Mouse (Mus musculus): ENCODE data around the gene Xirp2. TPM values are rescaled to one million over a fixed set of nuclear protein-coding genes. Genes with fewer than 3 reads are reported as not detected.

Gene Xirp2
- polyA plus RNA-seq, 1 experiment from 2014 or later: not detected

Other genes with a start within 250 kb of the Xirp2 start
- not detected in 2 replicates for gene Gm21830, start 32.3 kb upstream of the Xirp2 start, polyA plus RNA-seq (2014; fragmentation: Nextera tagmentation; extraction: Ambion mirVana)
- not detected in 2 replicates for gene Gm26727, start 12.8 kb upstream of the Xirp2 start, polyA plus RNA-seq (2014; fragmentation: Nextera tagmentation; extraction: Ambion mirVana)
- 12.2 and 15.3 TPM in 2 replicates for gene B3galt1, start 119.9 kb downstream of the Xirp2 start, polyA plus RNA-seq (2014; fragmentation: Nextera tagmentation; extraction: Ambion mirVana)